Mouse (Mus musculus) R1 (cell line): ENCODE results near the gene Gon4l.
A peak's percentile ranks its signal among the peaks of the same experiment; 100 is the strongest.

Source experiments
- DNase-seq: peaks from one replicate; pipeline ENCODE4 v3.0.0-alpha.2; 2018; ENCODE audit warnings: low read depth, low spot score

Gon4l gene

DNA sequence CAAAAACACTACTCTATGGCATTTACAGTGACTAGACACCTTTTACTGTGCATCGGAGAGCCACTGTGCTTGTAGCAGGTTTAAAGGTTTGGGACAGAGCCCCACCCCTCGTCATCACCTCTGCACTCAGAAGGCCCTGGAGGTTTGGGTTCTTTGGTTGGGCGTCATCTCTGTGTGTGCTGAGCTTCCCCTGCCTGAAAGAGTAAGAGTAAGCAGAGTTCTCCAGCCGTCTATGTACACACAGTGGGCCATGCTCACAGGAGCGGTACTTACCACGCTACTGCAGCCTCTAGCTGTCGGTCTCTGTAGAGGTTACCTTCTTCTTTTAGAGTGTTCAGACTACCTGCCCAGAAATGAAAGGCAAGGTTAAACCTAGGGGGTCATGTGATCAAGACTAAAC is 77.6 kb downstream of the Gon4l start:
- DNase-seq = no peak

DNA sequence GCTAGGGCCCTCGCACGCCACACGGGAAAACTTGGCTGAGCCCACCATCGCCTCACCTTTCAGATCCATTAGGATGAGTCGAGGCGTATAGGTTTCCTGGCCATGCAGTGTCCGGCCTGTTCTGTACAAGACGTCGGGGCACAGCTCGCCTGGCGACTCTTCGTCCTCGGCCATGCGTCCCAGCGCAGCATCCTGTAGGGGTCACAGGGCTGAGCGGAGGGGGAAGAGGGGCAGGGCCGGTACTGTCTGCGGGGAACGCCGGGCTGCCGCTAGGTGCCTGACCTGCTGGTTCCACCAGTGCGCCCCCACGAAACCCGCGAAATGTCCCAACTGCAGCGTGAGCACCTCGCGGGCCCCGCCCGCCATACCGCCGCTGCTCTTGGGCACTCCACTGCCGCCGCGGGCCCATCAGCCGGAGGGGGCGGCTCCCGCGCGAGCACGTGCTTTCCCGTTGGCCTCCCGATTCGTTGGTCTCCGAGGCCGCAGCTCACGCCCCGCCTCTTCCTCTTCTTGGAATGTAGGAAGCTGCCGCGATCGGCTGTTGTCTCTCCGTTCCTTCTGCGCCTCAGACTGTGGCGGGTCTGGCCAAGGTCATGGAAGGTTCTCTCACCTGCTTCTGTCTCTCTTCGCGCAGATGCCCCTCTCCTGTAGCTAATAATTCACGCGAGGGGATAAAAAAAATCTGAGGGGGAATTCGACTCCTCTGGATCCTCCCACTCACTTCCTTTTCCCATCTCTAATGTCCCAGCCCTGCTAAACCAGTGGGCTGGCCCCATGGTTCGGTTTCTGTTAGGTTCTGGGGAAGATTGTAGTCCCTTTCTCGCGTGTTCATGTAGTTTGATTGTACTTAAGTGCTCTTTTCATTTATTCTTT is 78.7 kb downstream of the Gon4l start, which contains the start of gene Msto1:
Msto1 (minus strand) TSS at position 489 of the 873 bp plus-strand sequence.
- peak; percentile 97 for DNase-seq

DNA sequence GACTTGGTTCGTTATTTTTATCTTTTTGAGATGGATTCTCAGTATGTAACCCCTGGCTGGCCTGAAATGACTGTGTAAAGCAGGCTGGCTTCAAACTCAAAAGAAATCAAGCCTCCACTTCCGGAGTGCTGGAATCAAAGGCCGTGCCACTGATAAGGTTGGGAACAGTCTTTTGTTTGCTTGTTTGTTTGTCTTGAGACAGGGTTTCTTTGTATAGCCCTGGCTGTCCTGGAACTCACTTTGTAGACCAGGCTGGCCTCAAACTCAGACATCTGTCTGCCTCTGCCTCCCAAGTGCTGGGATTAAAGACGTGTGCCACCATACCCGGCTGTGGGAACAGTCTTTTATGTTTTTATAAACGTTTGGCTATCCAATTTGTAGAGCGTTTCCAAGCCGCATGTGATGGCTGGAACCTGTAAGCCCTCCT is 79.4 kb downstream of the Gon4l start:
- DNase-seq = no peak

DNA sequence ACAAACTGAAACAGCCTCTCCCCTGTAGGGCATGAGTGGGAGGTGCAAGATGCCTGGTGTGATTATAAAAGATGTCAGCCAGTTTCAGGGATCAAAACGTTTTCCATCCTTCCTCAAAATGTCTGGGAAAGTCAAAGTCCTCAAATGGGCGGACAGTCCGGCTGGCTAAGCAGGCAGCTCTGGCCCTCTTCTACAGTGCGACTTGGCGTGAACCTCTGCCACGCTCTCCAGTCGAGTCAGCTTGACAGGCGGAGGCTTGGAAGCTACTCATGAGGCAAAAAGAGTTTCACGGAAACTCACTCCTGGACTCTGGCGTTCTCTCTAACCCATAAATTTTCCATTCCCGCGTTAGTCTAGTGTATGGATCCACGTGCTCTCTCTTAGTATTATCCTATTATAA is 84.0 kb downstream of the Gon4l start:
- DNase-seq = no peak

DNA sequence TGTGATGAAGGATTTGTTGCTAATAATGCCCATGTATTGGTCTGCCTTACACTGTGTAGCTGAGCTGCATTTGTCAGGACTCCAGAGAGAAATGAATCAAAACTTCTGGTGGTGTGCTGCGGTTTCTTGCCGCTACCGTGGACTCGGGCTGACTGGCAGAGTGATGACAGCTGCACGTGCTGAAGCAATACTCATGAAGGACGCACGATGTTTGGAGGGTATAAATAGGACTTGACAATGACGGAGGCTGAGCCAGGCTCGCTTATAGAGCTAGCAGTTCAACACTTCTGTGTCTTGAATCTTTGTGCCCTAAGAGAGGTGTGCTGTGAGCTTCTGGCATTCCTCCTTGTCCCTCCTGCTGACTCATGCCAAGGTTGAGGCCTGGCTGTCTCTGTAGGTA is 86.4 kb downstream of the Gon4l start:
- no peak for DNase-seq

DNA sequence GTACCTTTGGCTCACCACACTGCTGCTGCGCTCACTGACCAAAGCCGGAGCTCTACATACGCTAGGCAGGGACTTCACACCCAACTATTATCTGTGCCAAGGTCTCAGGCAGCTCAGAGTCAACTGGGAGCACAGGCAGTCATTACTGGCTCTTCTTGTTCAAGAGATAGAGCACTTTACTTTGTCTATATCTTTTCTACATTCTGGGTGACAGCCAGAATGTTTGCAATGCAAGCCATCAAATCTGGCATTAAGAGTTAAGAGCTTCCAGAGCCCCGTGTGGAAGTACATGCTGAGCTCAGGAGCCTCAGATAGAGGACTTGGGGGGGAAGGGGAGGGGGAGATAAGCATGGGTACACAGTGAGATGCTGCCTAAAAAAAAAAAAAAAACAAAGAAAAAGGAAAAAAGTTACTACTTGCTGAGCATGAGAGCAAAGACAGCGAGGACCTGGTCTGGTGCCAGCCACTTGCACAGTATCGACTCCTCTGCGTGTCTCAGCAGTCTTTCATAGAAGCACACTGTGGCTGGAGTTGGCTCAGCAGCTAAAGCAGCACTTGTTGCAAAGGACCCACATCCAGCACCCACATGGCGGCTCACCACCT is 89.1 kb downstream of the Gon4l start:
- no peak for DNase-seq

DNA sequence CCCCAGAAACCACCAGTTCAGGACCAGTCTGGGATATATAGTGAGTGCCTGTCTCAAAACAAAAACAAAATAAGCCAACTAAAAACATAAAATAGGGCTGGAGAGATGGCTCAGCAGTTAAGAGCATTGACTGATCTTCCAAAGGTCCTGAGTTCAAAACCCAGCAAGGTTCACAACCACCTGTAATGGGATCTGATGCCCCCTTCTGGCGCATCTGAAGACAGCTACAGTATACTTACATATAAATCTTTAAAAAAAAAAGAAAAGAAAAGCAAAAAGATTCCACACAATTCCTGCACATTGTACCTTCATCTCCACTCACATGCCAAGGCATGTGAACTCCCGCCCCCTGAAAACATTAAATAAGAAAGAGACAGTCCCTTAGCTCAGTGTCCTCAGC is 90.6 kb downstream of the Gon4l start:
- no peak for DNase-seq

DNA sequence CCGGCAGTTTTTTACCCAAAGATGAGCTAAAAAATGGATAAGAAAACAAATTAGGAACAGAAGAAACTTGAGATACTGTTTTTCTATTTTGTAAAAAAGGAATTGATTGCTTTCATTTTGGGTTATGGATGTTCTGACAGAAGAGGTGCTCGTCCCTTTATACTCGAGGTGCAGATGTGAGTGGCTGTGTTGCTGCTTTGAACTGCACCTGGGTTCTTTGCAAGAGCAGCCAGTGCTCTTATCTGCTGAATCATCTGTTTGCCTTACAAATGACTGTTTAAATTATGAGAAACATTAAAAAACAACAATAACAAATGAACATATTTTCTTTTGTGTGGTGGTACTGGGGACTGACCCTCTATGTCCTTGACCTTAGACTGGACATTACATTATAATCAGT is 94.5 kb downstream of the Gon4l start:
- DNase-seq = no peak

DNA sequence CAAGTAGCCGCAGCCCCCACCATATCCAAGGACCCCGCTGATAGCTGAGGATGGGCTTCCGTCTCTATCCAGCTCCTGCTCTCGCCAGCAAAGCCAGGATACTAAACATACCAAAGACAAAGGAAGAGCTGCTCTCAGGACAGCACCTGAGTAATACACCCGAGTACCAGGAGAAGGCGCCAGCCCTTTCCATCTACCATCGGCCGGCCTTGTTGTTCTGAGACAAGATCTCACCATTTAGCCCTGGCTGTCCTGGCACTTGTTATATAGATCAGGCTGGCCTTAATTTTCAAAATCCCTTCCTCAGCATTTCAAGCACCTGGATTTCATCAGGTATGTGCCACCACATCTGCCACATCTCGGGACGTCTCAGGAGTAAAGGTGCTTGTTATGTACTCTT is 104.0 kb downstream of the Gon4l start:
- DNase-seq = peak; percentile 60

DNA sequence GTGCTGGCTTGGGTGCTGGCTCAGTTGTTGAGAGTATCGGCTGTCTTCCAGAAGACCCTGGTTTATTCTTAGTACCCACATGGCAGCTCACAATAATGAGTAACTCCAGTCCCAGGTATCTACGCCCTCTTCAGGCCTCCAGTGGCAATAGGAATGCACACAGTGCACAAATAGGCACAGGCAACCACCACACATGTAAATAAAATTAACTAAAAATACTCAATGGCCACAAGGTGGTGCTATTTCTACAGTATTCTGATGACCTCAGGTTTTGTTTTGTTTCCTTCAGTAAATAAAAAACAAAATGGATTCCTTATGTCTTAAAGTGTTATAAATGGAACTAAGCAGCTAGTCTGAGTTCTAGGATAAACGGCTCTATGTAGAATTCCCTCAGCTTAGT is 104.7 kb downstream of the Gon4l start:
- peak; percentile 89 for DNase-seq

DNA sequence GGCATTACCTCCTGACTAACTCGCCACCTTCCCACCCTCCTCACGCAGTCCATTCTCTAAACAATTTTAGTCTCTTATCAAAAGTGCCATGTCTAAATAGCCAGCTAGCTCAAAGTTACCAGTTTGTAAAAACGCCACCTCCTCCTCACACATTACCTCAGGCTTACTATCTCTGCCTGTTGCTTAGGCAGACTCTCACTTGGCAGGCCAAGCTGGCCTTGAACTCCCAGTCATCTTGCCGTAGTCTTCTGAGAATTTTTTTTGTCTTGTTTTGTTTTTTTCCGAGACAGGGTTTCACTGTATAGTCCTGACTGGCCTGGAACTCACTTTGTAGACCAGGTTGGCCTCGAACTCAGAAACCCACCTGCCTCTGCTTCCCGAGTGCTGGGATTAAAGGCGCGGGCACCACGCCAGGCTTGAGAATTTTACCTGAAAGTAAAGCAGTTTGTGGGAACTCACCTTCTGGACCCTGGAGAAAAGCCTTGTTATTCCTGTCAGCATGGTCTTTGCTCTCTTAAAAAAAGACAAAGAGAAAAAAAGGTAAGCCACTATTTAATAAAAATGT is 107.4 kb downstream of the Gon4l start:
- DNase-seq = no peak

DNA sequence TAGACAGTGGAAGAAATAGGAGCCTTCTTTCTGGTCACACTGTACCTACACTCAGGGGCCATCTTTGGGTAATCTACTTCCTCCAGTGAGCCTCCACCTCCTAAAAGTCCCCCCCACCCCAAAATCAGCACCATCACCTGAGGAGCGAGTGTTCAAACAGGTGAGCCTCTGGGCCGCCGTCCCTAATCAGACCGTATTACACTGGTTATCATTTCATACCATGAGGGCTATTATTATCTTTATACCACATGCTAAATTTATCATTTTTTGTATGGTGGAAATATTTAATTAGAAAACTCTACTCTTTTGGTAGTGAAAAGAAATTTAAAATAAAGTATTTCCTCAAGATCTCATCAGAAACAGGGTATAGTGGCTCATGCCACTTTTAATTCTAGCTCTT is 109.1 kb downstream of the Gon4l start:
- DNase-seq = no peak

DNA sequence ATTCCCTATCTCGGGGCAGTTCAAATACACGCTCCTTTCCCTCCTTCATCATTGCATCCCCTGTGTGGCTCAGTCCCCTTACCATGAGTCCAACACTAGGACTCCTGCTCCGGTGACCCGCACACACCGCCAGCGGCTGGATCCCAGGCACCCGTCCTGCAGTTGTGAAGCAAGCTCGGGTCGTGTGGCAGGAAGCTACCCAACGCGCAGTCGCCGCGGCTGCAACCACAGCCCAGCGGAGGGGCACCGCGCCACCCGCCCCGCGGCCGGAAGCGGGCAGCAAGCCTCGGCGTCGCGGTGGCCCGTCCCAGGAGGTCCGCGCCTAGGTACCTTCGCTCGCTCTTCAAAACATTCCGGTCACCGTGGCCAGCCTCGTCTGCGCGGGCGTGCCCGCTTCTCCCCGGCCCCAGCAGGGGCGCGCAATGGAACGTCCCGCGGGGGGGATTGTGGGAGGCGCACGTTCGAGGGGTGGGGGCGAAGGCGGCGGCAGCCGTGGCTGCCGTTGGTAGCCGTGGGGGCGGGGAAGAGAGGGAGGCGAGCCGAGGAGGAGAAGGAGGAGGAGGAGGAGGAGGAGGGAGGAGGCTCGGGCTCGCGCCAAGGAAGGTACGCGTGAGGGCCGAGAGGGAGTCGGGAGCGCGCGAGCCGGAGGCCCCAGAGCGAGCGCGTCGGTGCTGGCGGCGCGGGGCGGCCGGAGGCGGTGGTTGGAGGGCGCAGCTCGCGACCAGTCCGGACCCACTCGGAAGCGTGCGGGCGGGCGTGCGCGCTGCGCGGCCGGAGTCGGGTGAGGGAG is 115.0 kb downstream of the Gon4l start:
- peak; percentile 91 for DNase-seq

DNA sequence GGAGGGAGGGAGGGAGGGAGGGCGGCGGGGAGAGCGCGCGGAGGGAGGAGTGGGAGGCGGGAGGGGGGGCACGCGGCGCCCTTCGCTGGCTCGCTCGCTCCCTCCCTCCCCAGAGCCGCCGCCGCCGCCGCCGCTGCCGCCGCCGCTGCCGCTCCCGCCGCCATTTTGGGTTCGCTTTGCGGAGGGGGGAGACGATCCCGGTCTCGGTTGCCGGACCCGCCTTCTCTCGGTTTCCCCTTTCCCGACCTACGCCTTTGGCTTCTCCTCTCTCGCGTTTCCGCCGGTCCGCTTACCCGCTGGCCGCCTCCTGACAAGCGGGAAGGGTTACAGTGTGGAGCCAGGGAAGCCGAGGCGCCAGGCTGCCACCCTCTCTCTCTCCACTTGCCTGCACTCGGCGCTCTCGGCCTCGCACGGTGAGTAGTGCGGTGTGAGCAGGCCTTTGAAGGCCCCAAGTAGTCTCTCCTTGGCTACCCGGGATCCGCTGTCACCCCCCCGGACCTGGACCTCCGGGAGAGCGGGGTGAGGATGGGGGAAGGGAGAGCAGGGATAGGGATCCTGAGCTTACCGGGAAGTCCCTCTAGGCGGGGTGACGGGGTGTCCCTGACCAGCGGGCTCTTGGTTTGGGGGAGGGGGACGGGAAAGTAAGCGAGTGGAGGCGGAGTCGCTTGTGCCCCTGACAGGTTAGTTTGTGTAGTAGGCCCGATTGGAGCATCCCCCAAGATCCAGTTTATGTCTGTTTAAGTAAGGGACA is 115.7 kb downstream of the Gon4l start, which contains the start of the genes Ash1l and Dap3:
Ash1l (plus strand) TSS at position 47 of the 751 bp plus-strand sequence.
Dap3 (minus strand) TSS at position 606 of the 751 bp plus-strand sequence.
- peak; percentile 88 for DNase-seq

DNA sequence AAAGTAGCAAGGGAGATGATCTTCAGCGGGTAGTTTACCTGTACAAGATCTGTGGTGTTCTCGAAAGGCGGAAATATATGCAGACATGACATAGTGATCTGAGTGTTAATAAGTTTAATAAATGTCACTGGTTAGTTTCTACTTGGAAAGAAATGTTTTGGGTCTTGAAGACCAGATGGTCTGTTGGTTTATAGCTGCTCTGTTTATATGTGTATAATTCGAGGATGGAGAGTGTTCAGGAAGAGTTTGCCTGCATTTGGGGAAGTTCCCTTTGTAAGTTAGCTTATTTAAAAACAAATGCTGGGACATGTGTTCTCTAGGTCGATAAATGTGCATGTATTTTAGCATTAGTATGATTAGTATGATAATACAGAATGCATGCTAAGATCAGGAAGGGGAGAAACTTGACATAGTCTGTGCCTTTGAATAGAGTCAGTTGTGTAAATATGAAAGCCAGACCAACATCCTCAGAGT is 116.3 kb downstream of the Gon4l start:
- DNase-seq = no peak

DNA sequence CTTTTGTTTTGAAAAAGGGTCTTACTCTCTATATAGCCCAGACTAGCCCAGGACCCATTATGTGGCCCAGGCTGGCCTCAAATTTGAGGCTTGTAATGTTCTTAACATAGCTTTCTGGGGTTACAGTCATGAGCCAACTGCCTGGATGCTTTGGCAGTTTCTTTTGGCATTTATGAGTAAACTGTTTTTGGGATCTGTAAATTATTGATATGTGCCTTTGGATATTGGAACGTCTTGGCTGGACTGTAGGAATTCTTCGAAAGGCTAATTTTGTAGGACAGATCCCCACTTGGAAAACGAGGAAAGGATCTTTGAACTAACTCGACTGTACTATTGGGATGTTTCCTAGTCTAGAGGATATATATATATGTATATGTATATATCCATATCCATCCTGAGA is 118.2 kb downstream of the Gon4l start:
- DNase-seq = no peak

DNA sequence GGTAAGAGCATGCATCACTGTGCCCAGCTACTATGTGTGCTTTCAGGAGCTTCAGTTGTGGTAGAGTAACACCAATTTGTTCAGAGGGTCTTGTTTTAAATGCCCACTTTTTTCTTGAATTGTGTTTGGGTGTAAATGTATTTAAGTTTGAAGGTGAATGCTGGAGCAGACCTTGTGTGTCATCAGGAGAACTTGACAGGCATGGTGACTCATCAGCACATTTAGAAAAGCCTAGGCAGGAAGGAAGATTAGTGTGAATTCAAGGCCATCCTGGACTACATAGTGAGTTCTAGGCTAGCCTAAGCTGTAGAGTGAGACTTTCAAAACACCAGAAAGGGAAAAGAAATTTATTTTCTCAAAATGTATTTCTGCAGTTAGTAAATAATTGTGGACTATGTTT is 118.7 kb downstream of the Gon4l start:
- DNase-seq = no peak
